Mouse (Mus musculus): ENCODE data around the gene Galp. TPM values are rescaled to one million over a fixed set of nuclear protein-coding genes. Genes with fewer than 3 reads are reported as not detected.
"Not testable (repeated sequence)": the region's sequence is repeated elsewhere in the genome, so short reads cannot be mapped to it uniquely, and the experiment has no call there.

The Galp gene
- polyA plus RNA-seq, 1 experiment from 2014 or later: not detected

DNA sequence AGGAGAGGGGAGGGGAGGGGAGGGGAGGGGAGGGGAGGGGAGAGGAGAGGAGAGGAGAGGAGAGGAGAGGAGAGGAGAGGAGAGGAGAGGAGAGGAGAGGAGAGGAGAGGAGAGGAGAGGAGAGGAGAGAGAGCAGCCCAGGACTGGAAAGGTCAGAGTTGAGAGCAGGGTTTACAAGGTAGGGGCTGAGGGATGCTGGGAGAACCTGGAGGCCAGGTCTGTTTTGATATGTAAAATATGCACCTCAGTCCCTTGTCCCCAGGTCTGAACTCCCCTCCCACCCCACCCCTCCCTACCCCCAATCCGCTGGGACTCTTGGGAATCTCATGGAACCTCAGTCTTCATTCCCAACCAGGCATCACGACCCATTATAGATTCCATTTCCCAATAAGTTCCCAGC lies 63.1 kb downstream of the Galp start:
- H3K36me3 ChIP-seq (ENCODE audit: control insufficient read depth, insufficient read depth, low read length); H3K4me1 ChIP-seq (ENCODE audit: control insufficient read depth, insufficient read depth, low read length); H3K4me2 ChIP-seq (ENCODE audit: low read depth, low read length); H3K27ac ChIP-seq (ENCODE audit: low read length); H3K9me3 ChIP-seq (ENCODE audit: control insufficient read depth, low read length); H3K9ac ChIP-seq (ENCODE audit: low read depth, low read length); H3K27me3 ChIP-seq (replicated peaks; ENCODE audit: control insufficient read depth, insufficient read depth, low read length); H3K4me3 ChIP-seq (ENCODE audit: low read length); ATAC-seq: not testable (repeated sequence)
- 43% methylated on average over 2 of the region's 2 CpGs for WGBS

DNA sequence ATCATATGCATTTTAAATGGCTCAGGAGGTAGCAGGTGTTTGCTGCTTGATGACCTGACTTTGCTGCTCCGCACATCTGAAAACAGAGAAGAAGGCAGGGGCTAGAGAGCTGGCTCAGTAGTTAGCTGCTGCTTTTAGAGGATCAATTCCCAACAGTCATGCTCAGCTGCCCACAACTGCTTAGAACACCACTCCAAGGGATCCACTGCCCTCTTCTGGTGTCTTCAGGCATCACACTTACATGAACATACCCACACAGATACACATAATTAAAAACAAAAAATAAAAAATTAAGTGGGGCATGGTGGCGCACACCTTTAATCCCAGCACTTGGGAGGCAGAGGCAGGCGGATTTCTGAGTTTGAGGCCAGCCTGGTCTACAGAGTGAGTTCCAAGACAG lies 65.2 kb downstream of the Galp start:
- WGBS: 81% methylated on average over 3 of the region's 3 CpGs
- Histone ChIP-seq H3K27me3 (replicated peaks; ENCODE audit: control insufficient read depth, insufficient read depth, low read length) (no peaks in the 10 kb centered on the region), H3K9ac (ENCODE audit: low read depth, low read length) (no peak overlapping the region), H3K36me3 (ENCODE audit: control insufficient read depth, insufficient read depth, low read length) (no peaks in the 10 kb centered on the region), H3K4me2 (ENCODE audit: low read depth, low read length) (no peak overlapping the region), H3K4me3 (ENCODE audit: low read length) (no peak overlapping the region), H3K27ac (ENCODE audit: low read length) (no peak overlapping the region), H3K9me3 (ENCODE audit: control insufficient read depth, low read length) (no peaks in the 10 kb centered on the region), H3K4me1 (ENCODE audit: control insufficient read depth, insufficient read depth, low read length) (no peaks in the 10 kb centered on the region)
- ATAC-seq: no peak

DNA sequence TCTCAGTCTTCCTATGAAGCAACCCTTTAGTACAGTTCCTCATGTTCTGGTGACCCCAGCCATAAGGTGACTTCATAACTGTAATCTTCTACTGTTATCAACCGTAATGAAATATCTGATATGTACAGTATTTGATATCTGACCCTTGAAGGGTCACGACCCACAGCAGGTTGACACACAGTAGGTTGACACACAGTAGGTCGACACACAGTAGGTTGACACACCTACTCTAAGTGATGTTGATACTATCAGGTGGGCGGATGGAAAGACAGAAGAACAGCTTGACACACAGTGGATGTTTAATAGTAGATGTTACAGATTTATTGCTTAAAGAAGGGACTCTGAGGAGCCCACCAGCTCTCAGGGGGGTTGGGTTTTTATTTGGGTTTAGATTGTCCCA lies 66.1 kb downstream of the Galp start:
- Histone ChIP-seq H3K27me3 (replicated peaks; ENCODE audit: control insufficient read depth, insufficient read depth, low read length) (no peaks in the 10 kb centered on the region), H3K9me3 (ENCODE audit: control insufficient read depth, low read length) (no peaks in the 10 kb centered on the region), H3K4me3 (ENCODE audit: low read length) (no peak overlapping the region), H3K4me1 (ENCODE audit: control insufficient read depth, insufficient read depth, low read length) (no peaks in the 10 kb centered on the region), H3K36me3 (ENCODE audit: control insufficient read depth, insufficient read depth, low read length) (no peaks in the 10 kb centered on the region), H3K4me2 (ENCODE audit: low read depth, low read length) (no peak overlapping the region), H3K27ac (ENCODE audit: low read length) (no peak overlapping the region), H3K9ac (ENCODE audit: low read depth, low read length) (no peak overlapping the region)
- WGBS: 84% methylated on average over 4 of the region's 4 CpGs
- no peak for ATAC-seq

DNA sequence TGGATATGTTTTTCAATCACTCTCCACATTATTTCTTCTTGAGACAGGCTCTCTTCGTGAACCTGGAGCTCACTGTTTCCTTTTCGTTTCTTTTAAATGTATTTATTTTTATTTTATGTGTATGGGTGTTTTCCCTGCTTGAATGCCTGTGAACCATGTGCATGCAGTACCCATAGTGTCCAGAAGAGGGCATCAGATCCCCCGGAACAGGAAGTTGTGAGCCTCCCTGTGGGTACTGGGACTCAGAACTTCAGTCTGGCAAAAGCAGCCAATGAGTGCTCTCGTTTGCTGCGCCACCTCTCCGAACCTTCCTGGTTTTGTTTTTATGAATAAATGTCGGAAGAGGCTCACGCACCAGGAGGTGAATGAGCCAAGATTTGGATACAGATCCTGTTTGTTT lies 68.8 kb downstream of the Galp start:
- Histone ChIP-seq H3K27me3 (replicated peaks; ENCODE audit: control insufficient read depth, insufficient read depth, low read length) (no peaks in the 10 kb centered on the region), H3K36me3 (ENCODE audit: control insufficient read depth, insufficient read depth, low read length) (no peaks in the 10 kb centered on the region), H3K4me3 (ENCODE audit: low read length) (no peak overlapping the region), H3K27ac (ENCODE audit: low read length) (no peak overlapping the region), H3K9me3 (ENCODE audit: control insufficient read depth, low read length) (no peaks in the 10 kb centered on the region), H3K4me1 (ENCODE audit: control insufficient read depth, insufficient read depth, low read length) (no peaks in the 10 kb centered on the region), H3K4me2 (ENCODE audit: low read depth, low read length) (no peak overlapping the region), H3K9ac (ENCODE audit: low read depth, low read length) (no peak overlapping the region)
- ATAC-seq: no peak
- 67% methylated on average over 8 of the region's 8 CpGs for WGBS

Other genes with a start within 250 kb of the Galp start
- gene Vmn1r65, start 186.1 kb upstream of the Galp start, polyA plus RNA-seq (2015; fragmentation: Nextera tagmentation; extraction: Ambion mirVana): not detected in 2 replicates
- gene Nlrp4c, start 151.9 kb upstream of the Galp start, polyA plus RNA-seq (2015; fragmentation: Nextera tagmentation; extraction: Ambion mirVana): not detected in 2 replicates
- 20.6 and 20.9 TPM in 2 replicates for gene Zfp787, start 41.1 kb upstream of the Galp start, polyA plus RNA-seq (2015; fragmentation: Nextera tagmentation; extraction: Ambion mirVana)
- 34.6 and 35.3 TPM in 2 replicates for gene Zfp444, start 24.9 kb upstream of the Galp start, polyA plus RNA-seq (2015; fragmentation: Nextera tagmentation; extraction: Ambion mirVana)
- gene Zscan5b, start 25.2 kb downstream of the Galp start, polyA plus RNA-seq (2015; fragmentation: Nextera tagmentation; extraction: Ambion mirVana): not detected in 2 replicates
- gene Epp13, start 55.6 kb downstream of the Galp start, polyA plus RNA-seq (2015; fragmentation: Nextera tagmentation; extraction: Ambion mirVana): not detected in 2 replicates
- gene Zfp667, start 89.5 kb downstream of the Galp start, polyA plus RNA-seq (2015; fragmentation: Nextera tagmentation; extraction: Ambion mirVana): 5.1 and 5.4 TPM in 2 replicates
- 2.8 and 2.9 TPM in 2 replicates for gene Zfp583, start 134.2 kb downstream of the Galp start, polyA plus RNA-seq (2015; fragmentation: Nextera tagmentation; extraction: Ambion mirVana)
- 0.95 and 1.3 TPM in 2 replicates for gene Gm3854, start 146.7 kb downstream of the Galp start, polyA plus RNA-seq (2015; fragmentation: Nextera tagmentation; extraction: Ambion mirVana)
- gene Zfp78, start 166.2 kb downstream of the Galp start, polyA plus RNA-seq (2015; fragmentation: Nextera tagmentation; extraction: Ambion mirVana): 1.6 and 2.1 TPM in 2 replicates
- gene Zfp28, start 186.2 kb downstream of the Galp start, polyA plus RNA-seq (2015; fragmentation: Nextera tagmentation; extraction: Ambion mirVana): 6.1 and 7.6 TPM in 2 replicates
- 0.11 and 0.39 TPM in 2 replicates for gene Smim17, start 201.6 kb downstream of the Galp start, polyA plus RNA-seq (2015; fragmentation: Nextera tagmentation; extraction: Ambion mirVana)
- gene Gm20715, start 213.2 kb downstream of the Galp start, polyA plus RNA-seq (2015; fragmentation: Nextera tagmentation; extraction: Ambion mirVana): not detected in 2 replicates
- not detected in 2 replicates for gene Olfr1344, start 241.6 kb downstream of the Galp start, polyA plus RNA-seq (2015; fragmentation: Nextera tagmentation; extraction: Ambion mirVana)